ENCODE assay signal across 8 mouse cellular contexts in genomic region chr19:3905261-3905969, GRCm38 (mm10). TPM values are rescaled to one million over a fixed set of nuclear protein-coding genes. Genes with fewer than 3 reads are reported as not detected.
DNase-seq lines count a peak whose midpoint lies in the region; ATAC-seq and TF ChIP-seq lines count a peak whose summit lies in the region.

No protein-coding gene starts in this region.

- peak overlapping the region; percentile 63 for H3K4me3 ChIP-seq in layer of hippocampus, adult 2 months
- H3K4me3 ChIP-seq in embryonic facial prominence, embryonic 11.5 days (ENCODE audit: low read depth, low read length), result peak overlapping the region; percentile 57; the same call in 1 of the 2 replicates
- no peak overlapping the region for H3K4me3 ChIP-seq in hindbrain, embryonic 13.5 days
- H3K4me3 ChIP-seq in liver, adult 2 months (ENCODE audit: insufficient read depth, low read depth, low read length), result peak overlapping the region; percentile 25
- H3K4me3 ChIP-seq in myocyte, result peak overlapping the region; percentile 84

- peaks cover 7% of the 10 kb centered on the region; the same call in 1 of the 2 replicates for H3K4me1 ChIP-seq in embryonic facial prominence, embryonic 11.5 days (ENCODE audit: control insufficient read depth, insufficient read depth, low read length)
- H3K4me1 ChIP-seq in hindbrain, embryonic 13.5 days (replicated peaks), result peaks cover 31% of the 10 kb centered on the region
- H3K4me1 ChIP-seq in liver, adult 2 months (ENCODE audit: control insufficient read depth, insufficient read depth, low read length), result peaks cover 14% of the 10 kb centered on the region

- DNase-seq in layer of hippocampus, adult 2 months (ENCODE audit: low spot score in 2 of 2), result no peak
- no peak for DNase-seq in layer of hippocampus, adult 8-10 months (ENCODE audit: low spot score in 2 of 2)
- DNase-seq in embryonic facial prominence, embryonic 11.5 days (ENCODE audit: low spot score), result peak; percentile 59
- DNase-seq in liver, adult 2 months (ENCODE audit: extremely low read depth, low read depth, low spot score), result peak; percentile 82
- no peak for DNase-seq in cerebellum, adult 11-12 months
- DNase-seq in cerebellum, adult 18-20 months, result no peak

- 23% methylated on average over 6 of the region's 6 CpGs for WGBS in embryonic facial prominence, embryonic 11.5 days
- 56% methylated on average over 6 of the region's 6 CpGs for WGBS in hindbrain, embryonic 13.5 days
- WGBS in liver, adult 2 months, result 1% methylated on average over 6 of the region's 6 CpGs

- TF ChIP-seq CTCF in layer of hippocampus, adult 2 months (conservative IDR thresholded peaks at IDR 0.05), result no peak
- no peak for TF ChIP-seq CTCF in liver, adult 2 months (IDR thresholded peaks at IDR 0.05; ENCODE audit: low read depth, low read length)

- peak overlapping the region; percentile 47 for H3K9ac ChIP-seq in embryonic facial prominence, embryonic 11.5 days (replicated peaks; ENCODE audit: low read length)
- H3K9ac ChIP-seq in hindbrain, embryonic 13.5 days, result no peak overlapping the region; the same call in none of the 2 replicates
- peak overlapping the region; percentile 19 for H3K9ac ChIP-seq in liver, adult 2 months (ENCODE audit: low read depth, low read length)

- no peaks in the 10 kb centered on the region for H3K9me3 ChIP-seq in embryonic facial prominence, embryonic 11.5 days (replicated peaks; ENCODE audit: control insufficient read depth, low read length)
- no peaks in the 10 kb centered on the region for H3K9me3 ChIP-seq in hindbrain, embryonic 13.5 days

- H3K36me3 ChIP-seq in embryonic facial prominence, embryonic 11.5 days (replicated peaks; ENCODE audit: control insufficient read depth, insufficient read depth, low read depth, low read length), result peaks cover 3% of the 10 kb centered on the region
- peaks cover 32% of the 10 kb centered on the region for H3K36me3 ChIP-seq in hindbrain, embryonic 13.5 days
- peaks cover 4% of the 10 kb centered on the region; the same call in 1 of the 2 replicates for H3K36me3 ChIP-seq in liver, adult 2 months (ENCODE audit: control insufficient read depth, insufficient read depth, low read length)
- peaks cover 13% of the 10 kb centered on the region for H3K36me3 ChIP-seq in myocyte (ENCODE audit: control insufficient read depth, insufficient read depth)

- TF ChIP-seq POLR2A in liver, adult 2 months (IDR thresholded peaks at IDR 0.05; ENCODE audit: extremely low read depth, insufficient read depth, low read length), result no peak
- peak; percentile 30 for TF ChIP-seq POLR2A in myocyte (IDR thresholded peaks at IDR 0.05; ENCODE audit: insufficient read length, low read depth)

- no peak for ATAC-seq in embryonic facial prominence, embryonic 11.5 days (replicated peaks; ENCODE audit: insufficient number of reproducible peaks, low FRiP score, low TSS enrichment, low read depth)
- ATAC-seq in hindbrain, embryonic 13.5 days (ENCODE audit: low FRiP score), result no peak

- peaks cover 4% of the 10 kb centered on the region; the same call in 1 of the 2 replicates for H3K79me2 ChIP-seq in liver, adult 2 months (ENCODE audit: control insufficient read depth, insufficient read depth, low read length)
- H3K79me2 ChIP-seq in myocyte (ENCODE audit: control insufficient read depth, insufficient read depth), result peaks cover 31% of the 10 kb centered on the region

- peak overlapping the region; percentile 78 for H3K4me2 ChIP-seq in embryonic facial prominence, embryonic 11.5 days (ENCODE audit: low read depth, low read length)
- H3K4me2 ChIP-seq in hindbrain, embryonic 13.5 days, result peak overlapping the region; percentile 63
- H3K4me2 ChIP-seq in myocyte (ENCODE audit: low read depth), result peak overlapping the region; percentile 95

- no peaks in the 10 kb centered on the region for H3K27me3 ChIP-seq in embryonic facial prominence, embryonic 11.5 days (ENCODE audit: control insufficient read depth, insufficient read depth, low read length)
- H3K27me3 ChIP-seq in hindbrain, embryonic 13.5 days, result peaks cover 21% of the 10 kb centered on the region; the same call in 1 of the 2 replicates
- no peaks in the 10 kb centered on the region for H3K27me3 ChIP-seq in liver, adult 2 months (ENCODE audit: control insufficient read depth, insufficient read depth, low read length)
- no peaks in the 10 kb centered on the region for H3K27me3 ChIP-seq in myocyte (ENCODE audit: control insufficient read depth, insufficient read depth, insufficient read length)

- peak overlapping the region; percentile 45 for H3ac ChIP-seq in myocyte (ENCODE audit: control insufficient read depth, insufficient read length)

- H3K27ac ChIP-seq in layer of hippocampus, adult 2 months, result peak overlapping the region; percentile 43
- peak overlapping the region; percentile 68 for H3K27ac ChIP-seq in embryonic facial prominence, embryonic 11.5 days (replicated peaks; ENCODE audit: low read depth, low read length)
- H3K27ac ChIP-seq in hindbrain, embryonic 13.5 days, result no peak overlapping the region
- H3K27ac ChIP-seq in liver, adult 2 months (replicated peaks; ENCODE audit: insufficient read depth, low read depth, low read length), result peak overlapping the region; percentile 76

TF ChIP-seq in myocyte, 11 proteins besides CTCF, POLR2A, EP300 and RAD21:
- TF ChIP-seq CEBPB (IDR thresholded peaks at IDR 0.05; ENCODE audit: insufficient read depth, poor library complexity, severe bottlenecking) (no peak), POLR2AphosphoS2 (IDR thresholded peaks at IDR 0.05; ENCODE audit: insufficient read length, low read depth) (peak; percentile 32), TCF3 (IDR thresholded peaks at IDR 0.05; ENCODE audit: insufficient read length, low read depth) (no peak), USF1 (IDR thresholded peaks at IDR 0.05; ENCODE audit: low read depth) (no peak), SRF (IDR thresholded peaks at IDR 0.05; ENCODE audit: control insufficient read depth, insufficient read length, low read depth) (no peak), REST (IDR thresholded peaks at IDR 0.05; ENCODE audit: insufficient read depth, insufficient read length) (no peak), E2F4 (IDR thresholded peaks at IDR 0.05; ENCODE audit: insufficient read depth) (no peak), MAX (IDR thresholded peaks at IDR 0.05; ENCODE audit: low read depth) (no peak)
TF ChIP-seq in myocyte: peak in this region for 1.

RNA-seq across cellular contexts. Expression of gene Tcirg1, which starts 1.5 kb away (rescaled TPM):
- 10 to 100 TPM; 20.0 to 24.9 TPM for total RNA-seq in layer of hippocampus, adult 2 months (2021)
- 10 to 100 TPM; 19.4 to 39.9 (median 30.6) TPM for total RNA-seq in layer of hippocampus, adult 8-10 months (2022)
- polyA plus RNA-seq in embryonic facial prominence, embryonic 11.5 days (2014; fragmentation: Nextera tagmentation; extraction: Ambion mirVana), result 16.3 and 21.8 TPM in 2 replicates
- polyA plus RNA-seq in hindbrain, embryonic 13.5 days (2015; fragmentation: Nextera tagmentation; extraction: Ambion mirVana), result 15.0 and 15.8 TPM in 2 replicates
- total RNA-seq in liver, adult 2 months (2014; rRNA removed), result 34.3 and 35.6 TPM in 2 replicates
- polyA plus RNA-seq in liver, adult 2 months (2012; rRNA removed), result 76.3 and 123 TPM in 2 replicates
- 50.9 TPM for polyA plus RNA-seq in myocyte (2012; fragmentation: generic; extraction: Trizol)

RNA-seq across cellular contexts. Expression of gene Ndufs8, which starts 7.2 kb away (rescaled TPM):
- 100 to 1,000 TPM; 125 to 142 TPM for total RNA-seq in layer of hippocampus, adult 2 months (2021)
- 100 to 1,000 TPM; 114 to 145 (median 126) TPM for total RNA-seq in layer of hippocampus, adult 8-10 months (2022)
- 248 and 267 TPM in 2 replicates for polyA plus RNA-seq in embryonic facial prominence, embryonic 11.5 days (2014; fragmentation: Nextera tagmentation; extraction: Ambion mirVana)
- 261 and 264 TPM in 2 replicates for polyA plus RNA-seq in hindbrain, embryonic 13.5 days (2015; fragmentation: Nextera tagmentation; extraction: Ambion mirVana)
- 197 and 213 TPM in 2 replicates for total RNA-seq in liver, adult 2 months (2014; rRNA removed)
- polyA plus RNA-seq in liver, adult 2 months (2012; rRNA removed), result 266 and 295 TPM in 2 replicates
- polyA plus RNA-seq in myocyte (2012; fragmentation: generic; extraction: Trizol), result 482 TPM

RNA-seq across cellular contexts. Expression of gene Aldh3b1, which starts 24.2 kb away (rescaled TPM):
- 1 to 10 TPM; 2.2 to 2.4 TPM for total RNA-seq in layer of hippocampus, adult 2 months (2021)
- total RNA-seq in layer of hippocampus, adult 8-10 months (2022), result 1 to 10 TPM; 3.5 to 7.6 (median 5.5) TPM
- polyA plus RNA-seq in embryonic facial prominence, embryonic 11.5 days (2014; fragmentation: Nextera tagmentation; extraction: Ambion mirVana), result 0.49 and 1.00 TPM in 2 replicates
- 1.9 and 2.1 TPM in 2 replicates for polyA plus RNA-seq in hindbrain, embryonic 13.5 days (2015; fragmentation: Nextera tagmentation; extraction: Ambion mirVana)
- 2.9 and 3.3 TPM in 2 replicates for total RNA-seq in liver, adult 2 months (2014; rRNA removed)
- polyA plus RNA-seq in liver, adult 2 months (2012; rRNA removed), result 1.9 and 4.0 TPM in 2 replicates
- polyA plus RNA-seq in myocyte (2012; fragmentation: generic; extraction: Trizol), result 51.8 TPM

RNA-seq across cellular contexts. Expression of gene Unc93b1, which starts 29.6 kb away (rescaled TPM):
- 10 to 100 TPM; 11.4 to 16.1 TPM for total RNA-seq in layer of hippocampus, adult 2 months (2021)
- 10 to 100 TPM; 12.1 to 49.4 (median 31.1) TPM for total RNA-seq in layer of hippocampus, adult 8-10 months (2022)
- polyA plus RNA-seq in embryonic facial prominence, embryonic 11.5 days (2014; fragmentation: Nextera tagmentation; extraction: Ambion mirVana), result 6.0 and 6.3 TPM in 2 replicates
- polyA plus RNA-seq in hindbrain, embryonic 13.5 days (2015; fragmentation: Nextera tagmentation; extraction: Ambion mirVana), result 10.1 and 13.2 TPM in 2 replicates
- 41.1 and 41.5 TPM in 2 replicates for total RNA-seq in liver, adult 2 months (2014; rRNA removed)
- 68.9 and 102 TPM in 2 replicates for polyA plus RNA-seq in liver, adult 2 months (2012; rRNA removed)
- 4.0 TPM for polyA plus RNA-seq in myocyte (2012; fragmentation: generic; extraction: Trizol)

RNA-seq across cellular contexts. Expression of gene Aldh3b3, which starts 53.0 kb away (rescaled TPM):
- not detected for total RNA-seq in layer of hippocampus, adult 2 months (2021)
- total RNA-seq in layer of hippocampus, adult 8-10 months (2022), result not detected
- not detected in 2 replicates for polyA plus RNA-seq in embryonic facial prominence, embryonic 11.5 days (2014; fragmentation: Nextera tagmentation; extraction: Ambion mirVana)
- not detected in 2 replicates for polyA plus RNA-seq in hindbrain, embryonic 13.5 days (2015; fragmentation: Nextera tagmentation; extraction: Ambion mirVana)
- total RNA-seq in liver, adult 2 months (2014; rRNA removed), result 0.74 and 1.7 TPM in 2 replicates
- polyA plus RNA-seq in liver, adult 2 months (2012; rRNA removed), result 6.4 and 7.7 TPM in 2 replicates
- polyA plus RNA-seq in myocyte (2012; fragmentation: generic; extraction: Trizol), result 1.2 TPM

Comparison
In these comparisons a context has a peak if more than half of its experiments do, and no peak if none do; other contexts are left out.
1. DNase-seq: peak in embryonic facial prominence, embryonic 11.5 days (single experiment) and liver, adult 2 months (single experiment); none in layer of hippocampus, adult 2 months (0 of 2), layer of hippocampus, adult 8-10 months (0 of 2), cerebellum, adult 11-12 months (single experiment) and cerebellum, adult 18-20 months (0 of 2).
2. RNA of gene Aldh3b1, which starts 24.2 kb away (polyA plus RNA-seq): 51.8 TPM in myocyte (single experiment); 1.9 to 4.0 TPM in liver, adult 2 months, 1.9 to 2.1 TPM in hindbrain, embryonic 13.5 days and 0.49 to 1.00 TPM in embryonic facial prominence, embryonic 11.5 days; every median in the first group is over 10 times any median in the second.
3. Peak in every context shown above with its lines, with median percentiles within 50 percentile points of each other: H3K4me2 ChIP-seq.